Mouse (Mus musculus) hindbrain, embryonic 15.5 days (tissue): ENCODE measurements around the gene Gm13695. TPM values are rescaled to one million over a fixed set of nuclear protein-coding genes. Genes with fewer than 3 reads are reported as not detected.
"Not testable (repeated sequence)": the region's sequence is repeated elsewhere in the genome, so short reads cannot be mapped to it uniquely, and the experiment has no call there.

ENCODE experiments used
- ATAC-seq: fragments of 200-750 bp; cut with Nextera tagmentation; 2 replicates; pipeline ENCODE4 v1.8.0; 2017; ENCODE audit warnings: low read depth, moderate number of reproducible peaks, moderate TSS enrichment; ENCODE audit not compliant: low FRiP score
- H3K27ac ChIP-seq: fragments of 300-500 bp; sonication (generic); replicated peaks from 2 replicates; pipeline ENCODE4 v1.5.1; 2015; ENCODE audit warnings: mild to moderate bottlenecking, inconsistent platforms
- H3K27me3 ChIP-seq: fragments of 300-500 bp; sonication (generic); 2 replicates; pipeline ENCODE4 v1.6.1; 2015; ENCODE audit warnings: control low read depth, inconsistent platforms
- H3K36me3 ChIP-seq: fragments of 300-500 bp; sonication (generic); 2 replicates; pipeline ENCODE4 v1.6.1; 2015; ENCODE audit warnings: control low read depth, inconsistent platforms
- H3K4me1 ChIP-seq: fragments of 300-500 bp; sonication (generic); replicated peaks from 2 replicates; pipeline ENCODE4 v1.6.1; 2015; ENCODE audit warnings: control low read depth, inconsistent platforms
- H3K4me2 ChIP-seq: fragments of 300-500 bp; sonication (generic); 2 replicates; pipeline ENCODE4 v1.6.1; 2015; ENCODE audit warnings: moderate library complexity, mild to moderate bottlenecking, inconsistent platforms
- H3K4me3 ChIP-seq: fragments of 300-500 bp; sonication (generic); 2 replicates; pipeline ENCODE4 v1.5.1; 2015; ENCODE audit warnings: mild to moderate bottlenecking, inconsistent platforms
- H3K9ac ChIP-seq: fragments of 300-500 bp; sonication (generic); 2 replicates; pipeline ENCODE4 v1.6.1; 2015; ENCODE audit warnings: inconsistent platforms
- H3K9me3 ChIP-seq: fragments of 300-500 bp; sonication (generic); 2 replicates; pipeline ENCODE4 v1.6.1; 2016; ENCODE audit warnings: control low read depth, inconsistent platforms
- WGBS: fragments of 180-500 bp; shearing (Covaris S2); methylation state at CpG from one replicate; pipeline ENCODE4 v1.1.7; 2015; 5-methylcytosine and 5-hydroxymethylcytosine counted together
- polyA plus RNA-seq: library from polyadenylated mRNA; unstranded; fragments of >200 nt; fragmentation: Nextera tagmentation; extraction: Ambion mirVana; gene quantifications from 2 replicates; pipeline ENCODE4 v1.2.1, GENCODE M21; 2015

The Gm13695 gene
- polyA plus RNA-seq, 1 experiment from 2014 or later = not detected

- not testable (repeated sequence) for H3K4me1 ChIP-seq, H3K4me3 ChIP-seq, H3K27ac ChIP-seq, H3K9ac ChIP-seq, H3K27me3 ChIP-seq, ATAC-seq, H3K36me3 ChIP-seq, H3K4me2 ChIP-seq, H3K9me3 ChIP-seq
- 100% methylated on average over 1 of the region's 3 CpGs for WGBS
These were observed 27.4 kb downstream of the Gm13695 start for GRCm38 (mm10) chr2:83994526-83994925.

GRCm38 (mm10) chr2:84008913-84009312 lies 41.8 kb downstream of the Gm13695 start:
- Histone ChIP-seq H3K27me3 (no peaks in the 10 kb centered on the region), H3K4me3 (no peak overlapping the region), H3K36me3 (no peaks in the 10 kb centered on the region), H3K4me1 (no peaks in the 10 kb centered on the region), H3K9ac (no peak overlapping the region), H3K4me2 (no peak overlapping the region), H3K27ac (no peak overlapping the region), H3K9me3 (no peaks in the 10 kb centered on the region)
- WGBS = 57% methylated on average over 1 of the region's 1 CpGs
- ATAC-seq = no peak

GRCm38 (mm10) chr2:84009818-84010217 lies 42.7 kb downstream of the Gm13695 start:
- ATAC-seq = no peak
- Histone ChIP-seq H3K27ac (no peak overlapping the region), H3K9me3 (no peaks in the 10 kb centered on the region), H3K9ac (no peak overlapping the region), H3K4me3 (no peak overlapping the region), H3K27me3 (no peaks in the 10 kb centered on the region), H3K4me2 (no peak overlapping the region), H3K4me1 (no peaks in the 10 kb centered on the region), H3K36me3 (no peaks in the 10 kb centered on the region)
- 78% methylated on average over 3 of the region's 3 CpGs for WGBS

- H3K9ac ChIP-seq = no peak overlapping the region
These were observed 47.5 kb downstream of the Gm13695 start for GRCm38 (mm10) chr2:84014572-84014971.

GRCm38 (mm10) chr2:84016291-84016690 lies 49.2 kb downstream of the Gm13695 start:
- not testable (repeated sequence) for H3K4me2 ChIP-seq, H3K36me3 ChIP-seq, H3K27ac ChIP-seq, H3K9me3 ChIP-seq, H3K4me3 ChIP-seq, H3K9ac ChIP-seq, H3K4me1 ChIP-seq, H3K27me3 ChIP-seq, ATAC-seq
- whole genome bisulfite sequencing = 74% methylated on average over 5 of the region's 5 CpGs

More at GRCm38 (mm10) chr2:84014572-84014971, 47.5 kb downstream of the Gm13695 start:
- H3K4me2 ChIP-seq = no peak overlapping the region
- no peaks in the 10 kb centered on the region for H3K4me1 ChIP-seq
- H3K27ac ChIP-seq = no peak overlapping the region
- no peaks in the 10 kb centered on the region for H3K36me3 ChIP-seq
- no peak overlapping the region for H3K4me3 ChIP-seq
- WGBS = 82% methylated on average over 6 of the region's 6 CpGs
- ATAC-seq = no peak
- no peaks in the 10 kb centered on the region for H3K27me3 ChIP-seq
- H3K9me3 ChIP-seq = no peaks in the 10 kb centered on the region

GRCm38 (mm10) chr2:84018330-84018729 lies 51.2 kb downstream of the Gm13695 start:
- H3K36me3 ChIP-seq = no peaks in the 10 kb centered on the region
- 78% methylated on average over 3 of the region's 3 CpGs for WGBS

More at GRCm38 (mm10) chr2:84018330-84018729, 51.2 kb downstream of the Gm13695 start:
- H3K9ac ChIP-seq = no peak overlapping the region
- H3K4me2 ChIP-seq = no peak overlapping the region
- no peaks in the 10 kb centered on the region for H3K4me1 ChIP-seq
- no peaks in the 10 kb centered on the region for H3K27me3 ChIP-seq
- H3K9me3 ChIP-seq = no peaks in the 10 kb centered on the region
- no peak for ATAC-seq
- no peak overlapping the region for H3K27ac ChIP-seq
- no peak overlapping the region for H3K4me3 ChIP-seq

Other genes with a start within 250 kb of the Gm13695 start
- gene Itgav, start 242.9 kb upstream of the Gm13695 start, polyA plus RNA-seq = 26.5 and 27.5 TPM in 2 replicates
- gene Fam171b, start 154.7 kb upstream of the Gm13695 start, polyA plus RNA-seq = 71.7 and 73.6 TPM in 2 replicates
- not detected in 2 replicates for gene Zswim2, start 26.1 kb upstream of the Gm13695 start, polyA plus RNA-seq
- gene Gm13698, start 11.6 kb upstream of the Gm13695 start, polyA plus RNA-seq = not detected in 2 replicates
- not detected in 2 replicates for gene Gm13693, start 5.8 kb upstream of the Gm13695 start, polyA plus RNA-seq
- not detected in 2 replicates for gene Gm13696, start 5.8 kb downstream of the Gm13695 start, polyA plus RNA-seq
- not detected in 2 replicates for gene Gm13694, start 11.6 kb downstream of the Gm13695 start, polyA plus RNA-seq
- not detected in 2 replicates for gene Gm13697, start 17.4 kb downstream of the Gm13695 start, polyA plus RNA-seq
- gene Gm13691, start 23.2 kb downstream of the Gm13695 start, polyA plus RNA-seq = not detected in 2 replicates